Mouse (Mus musculus) adrenal gland (tissue): Measurements from ENCODE around the gene Scaf11.
"Not testable (repeated sequence)": the region's sequence is repeated elsewhere in the genome, so short reads cannot be mapped to it uniquely, and the experiment has no call there.

ENCODE experiments used
- intact Hi-C: fragments of 180-260 bp; cut with DNase I; formaldehyde crosslinking; loops from one replicate; pipeline ENCODE4 v1.15.1; 2025
- long read RNA-seq, 2 experiments: library from polyadenylated mRNA; unstranded; transcript quantifications; one replicate each; pipeline ENCODE4 v2.0.0; 2020; ENCODE audit warnings: borderline replicate concordance in 1 of 2; ENCODE audit not compliant: insufficient replicate concordance in 1 of 2

Scaf11 gene
- long read RNA-seq, experiment 1, full-length matches to known transcripts, result 2 of 58 reads
- long read RNA-seq, experiment 1, partial matches to known transcripts, result 48 of 58 reads
- long read RNA-seq, experiment 1, other reads (novel, unspliced or antisense), result 8 of 58 reads
- long read RNA-seq, experiment 2, partial matches to known transcripts, result 64 of 74 reads
- long read RNA-seq, experiment 2, other reads (novel, unspliced or antisense), result 10 of 74 reads

DNA sequence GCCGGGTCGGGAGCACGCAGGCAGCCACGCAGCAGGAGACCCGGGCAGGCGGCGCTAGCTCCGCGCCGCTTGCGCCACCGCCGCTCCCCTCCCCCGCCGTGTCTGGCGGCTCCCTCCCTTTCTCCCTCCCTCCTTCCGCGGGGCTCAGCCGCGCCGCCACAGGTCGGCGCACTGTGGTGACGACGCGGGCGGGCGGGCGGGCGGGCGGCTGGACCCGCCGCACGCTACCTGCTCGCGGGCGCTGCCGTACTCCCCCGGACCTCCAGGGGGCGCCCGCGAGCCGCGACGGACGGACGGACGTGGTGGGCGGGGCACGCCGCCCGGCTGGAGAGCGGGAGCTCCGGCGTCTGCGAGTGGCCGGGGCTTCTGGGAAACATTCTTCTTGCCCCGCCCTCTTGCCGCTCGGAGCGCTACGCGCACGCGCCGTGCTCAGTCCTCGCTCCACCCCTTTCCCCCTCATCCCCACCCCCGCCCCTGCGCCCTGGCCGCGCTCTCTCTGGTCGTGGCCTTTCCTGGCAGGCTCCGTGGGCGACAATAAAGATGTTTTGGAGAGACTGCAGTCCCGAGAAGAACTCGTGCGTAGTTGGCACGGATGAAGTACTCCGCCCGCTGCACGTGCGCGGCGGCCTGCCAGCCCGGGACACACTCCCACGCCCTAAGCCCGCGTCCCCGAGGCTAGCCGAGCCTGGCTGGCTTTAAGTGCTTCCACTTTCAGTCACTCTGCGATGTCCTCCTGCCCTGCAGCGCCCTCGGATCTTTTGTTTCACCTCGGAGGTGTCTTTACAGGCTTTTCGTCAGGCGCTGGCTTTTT lies at the start of gene Scaf11:
Gene Scaf11, minus strand, starts transcription at position 114 of the 811 bp plus-strand sequence.
- intact Hi-C loops, result no loop called here

DNA sequence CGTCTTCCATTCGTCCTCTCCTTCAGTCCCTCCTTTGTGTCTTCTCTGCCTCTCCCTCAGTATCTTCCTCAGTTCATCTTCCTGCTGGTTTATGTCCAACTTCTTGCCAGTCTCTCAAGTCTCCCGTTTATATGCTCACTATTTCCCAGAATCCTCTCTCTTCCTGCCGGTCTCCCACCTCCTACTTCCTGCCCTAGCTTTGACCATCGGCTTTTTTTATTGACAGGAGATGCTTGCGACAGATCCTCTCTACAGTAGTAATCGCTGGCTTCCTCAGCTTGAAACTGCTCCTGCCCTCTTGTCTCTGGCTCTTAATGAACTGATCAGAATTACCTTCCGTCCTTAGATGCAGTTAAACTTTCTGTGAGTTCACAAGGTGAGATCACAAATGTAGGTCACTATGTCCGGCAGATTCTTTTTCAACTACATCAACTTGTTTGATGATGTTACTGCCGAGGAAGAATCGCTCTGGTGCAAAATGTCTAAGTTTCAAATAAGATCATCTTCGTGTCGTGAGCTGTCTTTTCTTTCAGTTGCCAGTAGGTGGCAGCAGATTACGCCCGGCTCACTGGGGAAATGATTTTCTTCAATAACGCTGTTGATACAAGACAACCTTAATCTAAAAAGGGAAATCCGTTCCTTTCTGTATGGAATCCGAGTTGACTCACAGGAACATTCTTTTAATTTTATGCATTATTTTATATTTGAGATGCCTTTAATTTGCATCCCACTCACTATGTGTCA lies 46.6 kb upstream of the Scaf11 start:
- intact Hi-C loops, result no loop called here

DNA sequence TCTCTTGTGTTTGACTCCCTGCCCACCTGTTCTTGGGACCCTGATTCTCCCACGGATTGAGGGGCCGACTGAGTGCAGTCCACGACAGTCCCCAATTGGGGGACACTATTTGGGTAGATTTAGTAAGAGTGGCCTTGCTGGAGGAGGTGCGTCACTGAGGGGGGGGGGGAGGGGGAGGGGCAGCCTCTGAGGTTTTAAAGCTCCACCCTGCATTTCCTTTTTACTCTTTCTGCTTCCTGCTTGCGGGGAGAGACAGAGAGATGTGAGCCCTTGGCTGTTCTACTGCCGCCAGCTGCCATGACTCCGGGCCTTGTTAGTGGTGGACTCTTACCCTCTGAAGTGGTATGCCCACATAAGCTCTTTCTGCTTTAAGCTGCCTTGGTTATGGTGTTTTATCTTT lies 37.0 kb upstream of the Scaf11 start:
- intact Hi-C loops, result no loop called here

DNA sequence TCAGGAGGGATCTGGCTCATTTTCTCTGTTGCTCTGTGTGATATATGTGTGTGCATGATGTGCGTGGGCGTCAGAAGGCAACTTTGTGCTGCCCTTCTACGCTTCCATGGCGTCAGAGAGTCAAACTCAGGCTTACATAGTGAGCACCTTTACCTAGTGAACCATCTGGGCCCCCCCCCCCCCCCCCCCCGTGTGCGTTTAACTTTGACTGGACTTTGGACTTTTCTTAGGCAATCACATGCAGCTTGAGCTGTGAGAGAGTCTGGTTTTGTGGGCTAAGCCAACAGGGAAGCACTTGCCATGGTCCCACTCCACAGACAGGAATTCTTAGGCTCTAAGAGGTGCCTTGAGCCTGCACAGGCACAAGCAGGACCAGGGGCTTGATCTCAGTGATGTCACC lies 33.6 kb upstream of the Scaf11 start:
- intact Hi-C loops, result no loop called here

DNA sequence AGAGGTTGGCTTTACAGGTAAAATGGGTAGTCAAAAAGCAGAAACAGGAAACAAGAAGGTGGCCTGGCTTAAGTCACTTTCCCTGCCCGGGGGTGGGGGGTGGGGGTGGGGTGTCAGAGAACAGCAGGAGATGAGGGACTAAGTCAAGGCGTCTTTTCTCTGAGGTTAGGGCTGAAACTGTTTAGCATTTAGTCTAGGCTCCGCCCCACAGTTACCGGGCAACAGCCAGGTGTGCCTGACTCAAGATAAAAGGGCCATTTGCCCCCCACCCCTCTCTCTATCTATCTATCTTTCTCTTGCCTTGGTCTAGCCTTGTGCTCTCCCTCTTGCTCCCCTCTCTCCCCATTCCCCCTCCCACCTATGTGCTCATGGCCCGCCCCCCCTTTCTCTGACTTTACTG lies 32.9 kb upstream of the Scaf11 start:
- intact Hi-C loops, result no loop called here

DNA sequence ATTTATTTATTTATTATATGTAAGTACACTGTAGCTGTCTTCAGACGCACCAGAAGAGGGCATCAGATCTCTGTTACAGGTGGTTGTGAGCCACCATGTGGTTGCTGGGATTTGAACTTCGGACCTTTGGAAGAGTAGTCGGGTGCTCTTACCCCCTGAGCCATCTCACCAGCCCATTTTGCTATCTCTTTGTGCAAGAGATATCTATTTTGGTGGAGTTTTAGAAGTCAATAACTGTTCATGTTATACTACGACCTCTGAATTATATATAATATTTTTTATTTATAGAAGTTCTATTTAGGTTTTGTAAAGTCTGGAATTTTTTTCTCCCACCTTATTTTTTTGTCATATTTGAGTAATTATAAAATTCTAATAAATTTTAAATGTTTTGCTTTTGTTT lies 32.3 kb upstream of the Scaf11 start:
- intact Hi-C loops, result not testable (repeated sequence)

DNA sequence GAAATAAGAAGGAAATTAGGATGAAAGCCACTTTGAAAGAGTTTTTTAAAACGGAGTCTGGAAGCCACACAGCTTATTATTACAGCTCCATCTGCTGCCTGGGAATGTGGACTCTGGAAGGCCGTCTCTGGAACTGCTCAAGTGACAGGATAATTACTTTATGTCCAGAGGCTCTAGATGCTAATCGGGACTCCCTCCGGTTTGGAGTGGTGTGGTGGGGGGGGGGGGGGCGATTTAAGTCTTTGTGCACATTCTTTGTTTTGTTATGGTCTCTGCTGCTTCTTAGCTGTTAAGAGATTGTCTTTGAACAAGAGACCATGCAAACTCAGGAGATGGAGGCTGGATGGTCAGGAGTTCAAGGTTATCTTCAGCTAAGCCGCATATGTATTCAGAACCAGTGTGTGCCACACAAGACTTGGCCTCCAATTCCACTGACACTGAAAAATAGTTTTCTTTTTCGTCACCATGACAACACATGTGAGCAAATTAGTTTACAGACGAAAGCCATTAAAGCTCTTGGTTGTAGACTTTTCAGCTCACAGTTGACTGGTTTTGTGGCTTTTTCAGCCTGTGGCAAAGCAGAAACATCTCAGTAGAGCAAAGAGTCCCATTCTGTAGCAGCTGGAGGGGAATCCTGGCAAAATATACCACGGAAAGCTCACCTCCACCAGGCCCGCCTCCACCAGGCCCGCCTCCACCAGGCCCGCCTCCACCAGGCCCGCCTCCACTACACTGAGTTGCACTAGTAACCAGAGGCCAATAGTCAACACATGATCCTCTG lies 31.4 kb upstream of the Scaf11 start:
- intact Hi-C loops, result no loop called here

DNA sequence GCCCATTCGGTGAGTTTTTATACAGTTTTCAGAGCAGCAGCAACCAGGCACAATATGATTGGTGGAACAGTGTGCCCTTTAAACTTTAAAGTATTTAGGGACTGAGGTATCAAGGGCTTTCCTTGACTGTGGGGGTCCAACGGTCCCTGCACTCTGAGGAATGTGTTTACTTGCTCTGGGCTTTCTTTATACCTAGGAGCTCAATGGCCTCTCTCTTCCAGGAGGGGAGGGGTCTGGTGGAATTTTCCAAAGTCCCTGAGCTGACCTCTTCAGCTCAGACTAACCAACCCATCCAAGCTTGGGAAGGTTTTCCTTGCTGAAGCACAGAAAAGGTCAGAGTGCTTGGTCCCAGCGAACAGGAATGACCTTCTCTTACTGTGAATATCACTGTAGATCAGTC lies 30.8 kb upstream of the Scaf11 start:
- intact Hi-C loops, result no loop called here

DNA sequence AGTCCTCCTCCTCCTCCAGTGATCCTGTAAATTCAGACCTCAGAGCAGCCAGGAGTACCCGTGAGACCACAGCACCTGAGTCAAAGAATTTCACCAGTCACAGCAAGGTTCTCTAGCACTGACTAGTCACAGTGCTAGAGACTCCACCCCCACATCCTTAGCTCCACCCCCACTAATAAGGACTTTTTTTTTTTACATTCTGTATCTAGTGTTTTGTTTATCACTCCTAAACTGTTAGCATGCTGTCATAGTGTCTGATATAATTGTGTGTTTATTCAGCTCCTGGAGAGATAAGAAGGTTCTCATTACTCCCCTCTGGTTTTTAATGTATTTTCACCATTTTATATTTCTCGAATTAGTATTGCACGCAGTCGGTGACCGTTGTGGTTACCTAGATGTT lies 29.5 kb upstream of the Scaf11 start:
- intact Hi-C loops, result no loop called here

DNA sequence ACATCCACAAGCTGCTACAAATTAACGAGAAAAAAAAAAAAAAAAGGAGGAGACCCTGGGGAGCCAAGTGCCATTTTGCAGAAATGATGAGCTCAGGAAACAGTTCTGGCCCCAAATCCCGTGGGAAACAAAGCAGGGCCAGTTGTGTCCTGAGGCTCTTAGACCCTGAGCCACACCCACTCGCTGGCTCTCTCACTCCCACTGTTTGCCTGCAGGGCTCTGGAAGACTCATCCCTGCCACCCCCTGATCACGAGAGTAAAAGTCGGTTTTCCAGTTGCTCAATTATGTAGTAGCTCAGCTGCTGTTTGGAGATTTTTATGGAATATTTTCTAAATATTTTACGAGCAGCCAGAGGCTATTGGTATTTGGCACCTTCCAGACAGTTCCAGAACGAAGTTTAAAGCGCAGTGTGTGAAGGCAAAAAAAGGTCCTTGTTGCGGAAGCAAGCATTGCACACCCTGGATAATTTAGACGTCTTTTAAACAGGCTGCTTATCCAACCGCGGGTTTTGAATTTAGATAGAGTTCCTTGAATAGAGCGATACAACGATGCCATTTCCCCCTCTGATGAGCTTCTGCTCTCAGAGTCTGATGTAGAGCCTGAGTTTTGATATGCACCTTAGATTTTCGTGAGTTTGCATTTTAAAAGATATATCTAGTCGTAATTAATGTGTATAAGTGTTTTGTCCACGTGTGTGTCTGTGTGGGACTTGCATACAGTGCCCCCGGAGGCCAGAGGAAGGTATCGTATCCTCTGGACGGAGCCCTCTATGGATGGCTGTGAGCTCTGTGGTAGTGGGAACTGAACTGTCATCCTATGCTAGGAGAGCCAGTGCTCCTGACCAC lies 28.5 kb upstream of the Scaf11 start:
- intact Hi-C loops, result no loop called here

DNA sequence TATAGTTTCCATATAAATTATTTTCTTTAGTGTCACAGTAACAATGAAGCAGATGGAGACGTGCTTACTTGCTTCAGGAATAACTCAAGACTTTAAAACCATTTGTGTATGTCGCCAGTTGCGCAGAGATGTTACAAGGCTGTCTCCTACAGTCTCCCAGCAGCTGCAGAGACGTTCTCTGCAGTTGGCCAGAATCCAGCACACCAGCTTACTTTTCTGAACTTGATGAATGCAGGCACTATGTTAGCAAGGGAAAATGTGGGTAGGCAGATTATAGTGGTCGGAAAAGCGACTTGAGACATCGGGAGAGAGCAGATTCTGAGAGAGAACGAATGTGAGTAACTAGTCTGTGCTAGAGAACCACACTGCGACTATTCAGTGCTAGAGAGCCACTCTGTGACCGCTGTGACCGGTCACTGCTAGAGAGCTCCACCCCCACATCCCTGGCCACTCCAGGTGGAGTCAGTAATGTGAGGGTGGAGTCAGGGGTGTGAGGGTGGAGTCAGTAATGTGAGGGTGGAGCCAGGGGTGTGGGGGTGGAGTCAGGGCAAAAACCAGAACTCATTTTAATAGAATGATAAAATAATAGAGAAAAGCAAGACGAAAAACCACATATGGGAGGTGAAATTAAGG lies 26.5 kb upstream of the Scaf11 start:
- intact Hi-C loops, result no loop called here

DNA sequence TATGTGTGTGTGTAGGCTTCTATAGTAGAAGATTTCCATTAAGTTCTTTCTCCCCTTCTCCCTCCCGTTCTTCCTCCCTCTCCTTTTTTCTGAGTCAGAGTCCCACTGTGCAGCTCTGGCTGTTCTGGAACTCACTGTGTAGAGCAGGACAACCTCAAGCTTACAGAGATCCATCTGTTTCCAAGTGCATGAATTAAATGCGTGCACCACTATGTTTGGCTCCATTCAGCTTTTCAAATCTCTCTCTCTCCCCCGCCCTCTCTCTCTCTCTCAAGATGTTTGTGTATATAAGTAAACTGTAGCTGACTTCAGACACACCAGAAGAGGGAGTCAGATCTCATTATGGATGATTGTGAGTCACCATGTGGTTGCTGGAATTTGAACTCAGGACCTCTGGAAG lies 20.2 kb upstream of the Scaf11 start:
- intact Hi-C loops, result no loop called here

DNA sequence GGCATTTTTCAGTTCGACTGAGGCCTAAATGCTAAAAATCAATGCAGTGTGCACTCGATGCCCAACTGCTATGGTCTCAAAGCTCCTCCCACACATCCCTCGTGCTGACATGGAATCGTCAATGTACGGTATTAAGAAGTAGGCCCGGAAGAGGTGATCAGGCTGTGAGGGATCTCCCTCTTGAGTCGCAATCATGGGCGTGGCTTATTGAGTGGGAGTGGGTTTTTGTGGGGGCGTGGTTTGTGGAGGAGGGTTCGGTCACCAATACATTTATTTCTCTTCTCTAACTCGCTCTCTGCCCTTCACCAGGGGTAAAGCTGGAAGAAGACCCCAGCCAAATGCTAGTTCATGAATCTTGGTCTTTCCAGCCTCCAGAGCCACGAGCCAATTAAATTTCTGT lies 17.4 kb upstream of the Scaf11 start:
- intact Hi-C loops, result no loop called here

DNA sequence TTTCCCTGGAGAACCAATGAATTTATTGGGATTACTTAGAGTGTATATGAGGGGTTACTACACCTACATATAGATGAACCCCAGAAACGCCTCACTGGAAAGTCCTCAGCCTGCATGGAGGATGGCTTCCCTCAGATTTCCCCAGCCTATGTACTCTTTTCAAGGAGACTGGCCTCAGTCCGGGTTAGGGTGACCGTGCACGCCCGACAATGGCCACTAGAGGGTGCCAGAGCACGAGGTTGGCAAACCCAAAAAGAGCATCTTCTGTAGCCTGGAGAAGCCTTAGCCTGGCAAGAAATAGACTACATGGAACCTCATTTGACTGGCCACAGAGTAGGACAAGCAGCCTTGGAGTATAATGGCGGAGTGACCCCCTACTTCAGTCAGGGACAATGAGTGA lies 15.7 kb upstream of the Scaf11 start:
- intact Hi-C loops, result no loop called here

DNA sequence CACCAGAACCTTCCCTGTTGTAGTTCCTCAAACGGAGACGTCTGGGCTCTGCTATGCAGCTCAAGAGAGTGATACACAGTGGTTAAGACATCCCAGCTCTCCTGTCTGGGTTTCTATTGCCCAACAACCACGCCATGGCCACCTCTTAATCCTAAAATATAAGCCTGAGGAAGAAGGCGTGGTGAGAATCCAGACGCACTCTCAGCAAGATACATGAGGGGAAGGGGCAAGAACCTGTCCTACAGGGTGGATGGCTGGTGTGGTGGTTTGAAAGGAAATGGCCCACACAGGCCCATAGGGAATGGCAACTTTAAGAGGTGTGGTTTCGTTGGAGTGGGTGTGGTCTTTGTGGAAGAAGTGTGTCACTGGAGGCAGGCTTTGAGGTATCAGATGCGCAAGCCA lies 14.9 kb upstream of the Scaf11 start:
- intact Hi-C loops, result no loop called here

DNA sequence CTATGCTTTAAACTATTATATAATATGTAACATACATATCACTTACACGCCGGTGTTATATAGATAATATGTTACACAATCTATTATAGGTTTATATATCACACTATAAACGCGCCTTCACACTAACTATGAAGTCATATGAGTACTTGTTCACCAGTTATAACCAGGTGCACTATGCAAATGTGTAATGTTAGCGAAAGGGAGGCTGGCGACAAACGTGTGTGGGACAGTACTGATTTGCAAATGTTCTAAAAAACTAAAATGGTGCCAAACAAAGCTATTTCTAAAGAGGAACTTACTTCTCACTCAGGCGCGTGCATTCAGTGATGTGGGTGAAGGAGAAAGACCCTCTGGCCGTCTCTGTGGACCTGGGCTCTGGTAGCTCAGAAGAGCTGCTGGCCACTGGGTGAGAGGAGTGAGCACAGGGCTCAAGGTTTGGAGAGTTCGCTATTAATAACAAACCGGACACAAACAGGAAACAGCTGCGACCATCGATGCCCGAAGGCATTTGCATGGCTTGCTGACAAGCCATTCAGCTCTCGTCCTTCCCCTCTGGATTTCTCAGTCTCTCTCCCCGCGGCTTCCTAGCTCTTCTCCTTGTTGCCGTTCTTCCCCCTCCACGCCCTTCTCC lies 13.8 kb upstream of the Scaf11 start:
- intact Hi-C loops, result no loop called here

DNA sequence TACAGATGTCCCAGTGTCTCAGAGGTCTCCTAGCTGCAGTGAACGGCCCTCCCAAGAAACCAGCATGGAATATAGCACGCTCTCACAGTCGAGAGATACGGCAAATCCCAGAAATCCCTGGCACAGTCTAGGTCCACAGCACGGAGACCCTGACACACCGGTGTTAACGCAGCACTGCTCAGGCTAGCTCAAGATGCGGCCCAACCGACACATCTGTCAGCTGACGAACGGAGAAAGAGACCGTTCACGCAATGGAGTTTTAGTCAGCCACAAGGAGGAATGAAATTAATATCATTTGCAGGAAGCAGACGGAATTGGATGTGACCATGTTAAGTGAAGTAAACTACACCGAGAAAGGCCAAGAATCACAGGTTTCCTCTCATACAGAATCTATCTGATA lies 13.3 kb upstream of the Scaf11 start:
- intact Hi-C loops, result no loop called here

DNA sequence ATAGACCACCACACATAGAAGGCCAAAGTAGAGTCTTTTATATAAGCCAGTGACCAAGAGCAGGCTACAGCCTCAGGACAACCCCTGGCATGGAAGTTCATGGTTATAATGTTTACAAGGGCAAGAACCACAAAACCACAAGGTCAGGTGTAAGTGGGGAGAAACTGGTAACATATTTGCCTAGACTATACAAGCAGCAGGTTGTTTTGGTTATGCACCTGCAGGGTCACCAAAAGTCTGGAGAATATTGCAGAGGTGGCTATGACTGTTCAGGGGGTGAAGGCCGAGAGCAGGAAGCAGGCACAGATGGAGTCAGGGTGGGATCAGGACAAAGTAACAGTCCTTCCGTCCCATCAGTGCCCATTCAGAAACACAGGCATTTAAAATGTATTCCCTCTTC lies 7.7 kb upstream of the Scaf11 start:
- intact Hi-C loops, result no loop called here

DNA sequence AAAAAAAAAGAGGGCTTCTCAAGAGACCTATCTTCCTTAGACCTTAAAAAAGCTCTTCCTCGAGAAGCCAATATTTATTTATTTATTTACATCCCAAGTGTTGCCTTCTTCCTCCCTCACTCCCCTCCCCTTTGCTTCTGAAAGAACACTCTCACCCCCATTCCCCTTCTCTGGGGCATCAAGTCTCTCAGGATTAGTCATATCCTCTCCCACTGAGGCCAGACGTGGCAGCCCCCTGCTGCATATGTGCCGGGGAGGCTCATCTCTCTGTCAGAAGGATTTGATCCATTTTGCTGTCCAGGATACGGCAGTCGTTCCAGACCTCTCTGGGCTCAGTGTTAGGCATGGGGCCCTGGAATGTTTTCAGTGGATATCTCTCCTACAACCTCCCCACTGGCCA lies 7.2 kb upstream of the Scaf11 start:
- intact Hi-C loops, result no loop called here
